ENCODE assay signal across 9 mouse cellular contexts in genomic region chr11:69836703-69837576, GRCm38 (mm10). TPM values are rescaled to one million over a fixed set of nuclear protein-coding genes. Genes with fewer than 3 reads are reported as not detected.
DNase-seq lines count a peak whose midpoint lies in the region; ATAC-seq lines count a peak whose summit lies in the region.
"Had no signal": no experiment of that assay in that cellular context is flagged by ENCODE, and none has a peak within 500 bp of the region (broad histone marks: within the 10 kb centered on the region; RNA-seq: fewer than 3 reads in every experiment).

No protein-coding gene starts in this region.

- peak overlapping the region; percentile 94 for H3K9ac ChIP-seq in forebrain, embryonic 12.5 days
- H3K9ac ChIP-seq in midbrain, embryonic 12.5 days (replicated peaks): peak overlapping the region; percentile 86

- 1% methylated on average over 42 of the region's 52 CpGs for WGBS in forebrain, embryonic 12.5 days
- 1% methylated on average over 51 of the region's 52 CpGs for WGBS in midbrain, embryonic 12.5 days

- peaks cover 46% of the 10 kb centered on the region for H3K4me1 ChIP-seq in forebrain, embryonic 12.5 days
- H3K4me1 ChIP-seq in midbrain, embryonic 12.5 days: peaks cover 46% of the 10 kb centered on the region

- H3K4me3 ChIP-seq in forebrain, embryonic 12.5 days (replicated peaks): peak overlapping the region; percentile 87
- H3K4me3 ChIP-seq in midbrain, embryonic 12.5 days: peak overlapping the region; percentile 82

- intact Hi-C loops in heart, postnatal 14 days (cut with DNase I): loop anchor here (2.0 to 5.0 kb wide), 2 partner anchors 34 to 40 kb away; partner anchors contain the start of gene Tmem95

- ATAC-seq in forebrain, embryonic 12.5 days (ENCODE audit: low FRiP score): peak; percentile 8
- ATAC-seq in midbrain, embryonic 12.5 days (ENCODE audit: low FRiP score, low read depth): 0 out of 2 replicates have a peak, but pooled peaks have one; percentile 2
- ATAC-seq in inflammation-experienced regulatory T-cells, adult 6 months: no peak

- H3K27me3 ChIP-seq in forebrain, embryonic 12.5 days: peaks cover 7% of the 10 kb centered on the region
- peaks cover 9% of the 10 kb centered on the region for H3K27me3 ChIP-seq in midbrain, embryonic 12.5 days

- peaks cover 19% of the 10 kb centered on the region for H3K36me3 ChIP-seq in forebrain, embryonic 12.5 days (replicated peaks)
- H3K36me3 ChIP-seq in midbrain, embryonic 12.5 days: peaks cover 21% of the 10 kb centered on the region

- peak; percentile 47 for DNase-seq in layer of hippocampus, adult 11-12 months (ENCODE audit: low spot score)
- no peak for DNase-seq in layer of hippocampus, adult 9-10 months (ENCODE audit: low spot score)
- DNase-seq in adrenal gland, postnatal 25 days: peak; percentile 41
- DNase-seq in heart, postnatal 14 days: peak; percentile 49 to 53
- peak; percentile 36 to 53 for DNase-seq in layer of hippocampus, postnatal 25 days (ENCODE audit: extremely low spot score in 1 of 2, low spot score in 1 of 2)

- peak overlapping the region; percentile 80 for H3K4me2 ChIP-seq in forebrain, embryonic 12.5 days
- H3K4me2 ChIP-seq in midbrain, embryonic 12.5 days (replicated peaks): peak overlapping the region; percentile 96

- H3K27ac ChIP-seq in forebrain, embryonic 12.5 days: peak overlapping the region; percentile 96
- peak overlapping the region; percentile 93 for H3K27ac ChIP-seq in midbrain, embryonic 12.5 days (replicated peaks)

- no peaks in the 10 kb centered on the region for H3K9me3 ChIP-seq in forebrain, embryonic 12.5 days
- no peaks in the 10 kb centered on the region for H3K9me3 ChIP-seq in midbrain, embryonic 12.5 days

RNA-seq across cellular contexts. Expression of gene Nlgn2, which starts 0.6 kb away (rescaled TPM):
- total RNA-seq in adrenal gland, postnatal 25 days (2021): 18.6 and 19.7 TPM in 2 replicates
- polyA plus RNA-seq in forebrain, embryonic 12.5 days (2016; fragmentation: Nextera tagmentation; extraction: Ambion mirVana): 13.3 and 14.0 TPM in 2 replicates
- total RNA-seq in heart, postnatal 14 days (2021): 10 to 100 TPM in 1 of 2 experiments, 1 to 10 TPM in 1; 7.9 to 10.4 TPM
- total RNA-seq in layer of hippocampus, postnatal 25 days (2021): 100 to 1,000 TPM; 192 to 219 TPM
- 14.2 and 14.6 TPM in 2 replicates for polyA plus RNA-seq in midbrain, embryonic 12.5 days (2016; fragmentation: Nextera tagmentation; extraction: Ambion mirVana)
- 1 to 10 TPM in 2 of 3 experiments, under 1 TPM in 1; 0.60 to 2.5 (median 1.2) TPM for polyA plus RNA-seq in inflammation-experienced regulatory T-cells, adult 6 months (2017; shearing (Covaris generic))
- total RNA-seq: neutrophil, adult 5-6 weeks had no signal

RNA-seq across cellular contexts. Expression of gene Tmem256, which starts 1.4 kb away (rescaled TPM):
- 149 and 152 TPM in 2 replicates for total RNA-seq in adrenal gland, postnatal 25 days (2021)
- 285 and 294 TPM in 2 replicates for polyA plus RNA-seq in forebrain, embryonic 12.5 days (2016; fragmentation: Nextera tagmentation; extraction: Ambion mirVana)
- total RNA-seq in heart, postnatal 14 days (2021): 100 to 1,000 TPM; 134 to 138 TPM
- total RNA-seq in layer of hippocampus, postnatal 25 days (2021): 100 to 1,000 TPM; 112 to 135 TPM
- polyA plus RNA-seq in midbrain, embryonic 12.5 days (2016; fragmentation: Nextera tagmentation; extraction: Ambion mirVana): 284 and 302 TPM in 2 replicates
- polyA plus RNA-seq in inflammation-experienced regulatory T-cells, adult 6 months (2017; shearing (Covaris generic)): 100 to 1,000 TPM; 124 to 157 (median 131) TPM

RNA-seq across cellular contexts. Expression of gene Plscr3, which starts 9.2 kb away (rescaled TPM):
- total RNA-seq in adrenal gland, postnatal 25 days (2021): 43.8 and 52.9 TPM in 2 replicates
- 55.1 and 56.3 TPM in 2 replicates for polyA plus RNA-seq in forebrain, embryonic 12.5 days (2016; fragmentation: Nextera tagmentation; extraction: Ambion mirVana)
- 10 to 100 TPM; 34.0 to 35.9 TPM for total RNA-seq in heart, postnatal 14 days (2021)
- total RNA-seq in layer of hippocampus, postnatal 25 days (2021): 10 to 100 TPM; 16.5 to 19.0 TPM
- polyA plus RNA-seq in midbrain, embryonic 12.5 days (2016; fragmentation: Nextera tagmentation; extraction: Ambion mirVana): 62.9 and 70.1 TPM in 2 replicates
- polyA plus RNA-seq in inflammation-experienced regulatory T-cells, adult 6 months (2017; shearing (Covaris generic)): 10 to 100 TPM in 2 of 3 experiments, 1 to 10 TPM in 1; 7.3 to 20.2 (median 17.7) TPM

RNA-seq across cellular contexts. Expression of gene Spem1, which starts 15.0 kb away (rescaled TPM):
- total RNA-seq in adrenal gland, postnatal 25 days (2021): not detected in 2 replicates
- polyA plus RNA-seq in forebrain, embryonic 12.5 days (2016; fragmentation: Nextera tagmentation; extraction: Ambion mirVana): 0.24 and 0.26 TPM in 2 replicates
- total RNA-seq in heart, postnatal 14 days (2021): not detected
- total RNA-seq in layer of hippocampus, postnatal 25 days (2021): under 1 TPM; 0.34 to 0.73 TPM
- 0.46 TPM in 1 of 2 replicates, not detected in the other for polyA plus RNA-seq in midbrain, embryonic 12.5 days (2016; fragmentation: Nextera tagmentation; extraction: Ambion mirVana)
- not detected for polyA plus RNA-seq in inflammation-experienced regulatory T-cells, adult 6 months (2017; shearing (Covaris generic))
- total RNA-seq: neutrophil, adult 5-6 weeks had no signal

RNA-seq across cellular contexts. Expression of gene Spem2, which starts 18.7 kb away (rescaled TPM):
- not detected in 2 replicates for total RNA-seq in adrenal gland, postnatal 25 days (2021)
- not detected in 2 replicates for polyA plus RNA-seq in forebrain, embryonic 12.5 days (2016; fragmentation: Nextera tagmentation; extraction: Ambion mirVana)
- not detected for total RNA-seq in heart, postnatal 14 days (2021)
- not detected for total RNA-seq in layer of hippocampus, postnatal 25 days (2021)
- polyA plus RNA-seq in midbrain, embryonic 12.5 days (2016; fragmentation: Nextera tagmentation; extraction: Ambion mirVana): not detected in 2 replicates
- not detected for polyA plus RNA-seq in inflammation-experienced regulatory T-cells, adult 6 months (2017; shearing (Covaris generic))
